Mouse (Mus musculus): ENCODE measurements around the gene Syngr3.

Syngr3 gene

DNA sequence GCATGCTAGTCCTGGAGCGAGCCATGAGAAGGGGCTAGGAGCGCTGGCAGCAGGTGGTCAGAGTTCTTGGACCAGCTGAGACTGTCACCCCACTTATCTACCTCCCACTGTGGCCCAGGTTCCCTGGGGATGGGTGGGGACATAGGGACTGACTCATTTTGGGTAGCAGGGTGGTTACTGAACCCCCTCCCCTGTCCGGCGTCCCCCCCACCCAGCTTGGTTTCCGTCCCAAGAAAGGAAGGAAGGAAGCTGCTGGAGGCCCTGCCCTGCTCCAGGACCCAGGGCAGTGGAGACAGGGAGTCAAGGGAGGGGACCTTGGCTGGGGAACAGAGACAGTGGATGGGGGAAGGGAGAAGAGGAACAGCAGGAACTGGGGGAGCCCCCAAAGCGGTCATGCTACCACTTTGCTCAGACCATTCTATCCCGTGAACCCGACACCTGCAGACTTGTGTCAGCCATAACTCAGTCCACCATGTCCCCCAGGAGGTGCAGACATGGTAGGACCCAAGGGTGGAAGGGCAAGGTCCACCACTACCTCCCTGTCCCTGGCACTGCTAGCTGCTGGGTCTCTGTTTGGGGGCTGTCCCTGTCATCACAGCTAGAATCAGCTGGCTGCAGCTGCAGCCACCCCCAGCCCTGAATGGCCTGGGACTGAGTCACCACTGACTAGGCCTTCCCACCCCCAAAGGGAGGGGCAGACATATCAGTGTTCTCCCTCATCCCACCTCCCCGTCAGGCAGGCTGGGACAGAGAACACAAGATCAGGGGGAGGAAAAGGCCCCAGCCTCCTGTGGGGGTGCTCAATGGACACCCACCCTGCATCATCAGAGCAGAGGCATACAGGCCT is 44.7 kb downstream of the Syngr3 start:
- DNase-seq (ENCODE audit: inconsistent ontology term): peak; percentile 65

DNA sequence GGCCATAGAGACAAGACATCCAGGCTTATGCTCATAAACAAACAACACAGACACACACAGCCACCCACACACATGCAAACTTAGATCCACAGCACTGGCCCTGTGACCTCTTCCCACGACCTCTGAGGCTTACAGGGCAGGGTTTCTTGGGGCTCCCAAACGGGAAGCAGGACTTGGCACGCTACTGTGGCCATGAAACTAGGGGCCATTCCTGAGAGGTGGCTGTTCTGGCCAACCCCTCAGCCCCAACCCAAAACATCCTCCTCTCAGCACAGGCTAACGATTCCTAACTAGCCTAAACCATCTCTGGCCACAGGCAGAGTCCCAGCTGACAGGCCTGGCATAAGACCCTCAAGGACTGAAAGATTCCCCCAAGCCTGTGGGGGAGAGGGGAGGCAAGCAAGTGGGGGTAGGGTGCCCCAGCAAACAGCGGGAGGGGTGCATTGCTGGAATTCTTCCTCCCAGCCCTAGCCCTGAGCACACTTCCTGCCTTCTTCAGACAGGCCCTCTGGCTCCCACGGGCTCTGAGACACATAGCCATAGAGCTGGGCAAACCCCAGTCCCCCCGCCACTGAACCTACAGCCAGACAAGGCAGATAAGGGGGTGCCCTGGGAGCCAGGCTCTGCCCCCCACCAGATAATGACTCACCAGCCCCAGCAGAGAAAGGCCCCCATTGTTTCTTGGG is 45.6 kb downstream of the Syngr3 start:
- DNase-seq (ENCODE audit: inconsistent ontology term): peak; percentile 76

DNA sequence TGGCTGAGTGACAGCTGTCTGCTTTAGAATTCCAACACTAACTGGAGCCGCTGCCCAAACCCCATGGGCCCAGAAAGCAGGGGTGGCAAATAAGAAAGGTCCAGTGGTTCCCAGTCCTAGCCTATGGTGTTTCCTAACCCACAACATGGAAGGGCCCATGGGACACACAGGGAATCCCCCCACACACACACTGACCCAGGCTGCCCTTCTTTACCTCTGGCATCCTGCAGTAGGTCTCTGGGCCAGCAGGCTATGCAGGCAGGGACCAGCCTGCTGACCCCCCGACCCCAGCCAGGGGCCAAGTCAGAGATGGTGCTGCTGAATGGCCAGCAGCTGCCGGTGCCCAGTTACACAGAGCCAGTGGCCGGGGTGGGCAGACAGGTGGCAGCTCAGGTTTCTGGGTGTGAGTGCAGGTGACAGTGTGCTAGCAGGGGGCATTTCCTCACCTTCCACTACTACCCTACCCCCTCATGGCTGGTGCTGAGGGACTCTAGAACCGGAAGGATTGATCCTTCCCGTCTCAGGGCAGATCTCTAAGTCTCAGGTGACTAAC is 46.9 kb downstream of the Syngr3 start:
- DNase-seq (ENCODE audit: inconsistent ontology term): no peak

DNA sequence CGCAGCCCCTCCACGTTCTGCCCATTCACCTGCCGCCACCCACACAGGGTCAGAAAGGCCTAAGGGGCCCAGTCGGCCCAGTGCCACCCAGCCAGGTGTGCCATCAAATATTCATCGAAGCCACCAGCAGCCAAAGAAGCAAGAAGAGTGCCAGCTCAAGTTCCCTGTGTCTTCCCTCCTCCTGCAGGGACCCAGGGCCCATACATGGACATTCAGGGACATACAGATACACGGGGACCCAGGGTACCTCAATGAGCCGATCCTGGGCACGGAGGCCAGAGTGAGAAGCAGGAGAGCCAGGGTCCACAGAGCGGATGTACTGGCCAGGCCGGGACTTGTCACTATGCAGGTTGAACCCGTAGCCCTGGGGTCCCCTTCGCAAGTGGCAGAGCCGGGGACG is 47.8 kb downstream of the Syngr3 start:
- no peak for DNase-seq (ENCODE audit: inconsistent ontology term)

DNA sequence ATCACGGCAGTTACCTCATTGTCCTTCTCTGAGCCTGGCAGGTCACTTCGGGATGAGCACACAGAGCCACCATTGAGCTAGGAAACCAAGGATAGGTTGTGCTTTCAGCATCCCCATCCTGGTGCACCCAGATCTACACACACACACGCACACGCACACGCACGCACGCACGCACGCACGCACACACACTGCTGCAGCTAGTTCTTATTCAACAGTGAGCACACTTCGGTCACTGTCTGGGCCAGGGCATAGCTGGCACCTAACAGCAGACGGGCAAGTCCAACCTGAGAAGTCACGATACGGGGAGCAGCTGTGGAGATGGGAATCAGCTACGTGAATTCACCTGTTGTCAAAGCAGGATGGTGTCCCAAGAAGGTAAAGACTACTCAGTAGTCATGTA is 49.2 kb downstream of the Syngr3 start:
- no peak for DNase-seq (ENCODE audit: inconsistent ontology term)

DNA sequence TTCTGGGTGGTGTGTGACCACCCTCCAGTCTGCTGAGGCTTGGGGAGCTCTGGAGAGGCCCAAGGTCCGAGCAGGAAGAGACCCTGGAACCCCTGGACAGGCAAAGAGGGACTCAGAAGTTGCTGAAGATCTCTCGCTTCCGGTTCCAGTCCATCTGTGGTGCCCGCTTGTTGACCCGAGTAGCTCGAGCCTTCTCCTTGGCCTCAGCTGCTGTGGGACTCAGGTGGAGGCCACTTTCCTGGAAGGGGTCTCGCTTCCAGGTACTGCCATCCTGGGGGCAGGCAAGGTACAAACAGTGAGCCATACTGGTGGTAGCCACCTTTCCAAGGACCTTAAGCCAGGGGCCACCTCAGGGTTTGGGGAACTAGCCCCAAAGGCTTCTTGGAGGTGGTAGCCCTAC is 49.6 kb downstream of the Syngr3 start:
- no peak for DNase-seq (ENCODE audit: inconsistent ontology term)

DNA sequence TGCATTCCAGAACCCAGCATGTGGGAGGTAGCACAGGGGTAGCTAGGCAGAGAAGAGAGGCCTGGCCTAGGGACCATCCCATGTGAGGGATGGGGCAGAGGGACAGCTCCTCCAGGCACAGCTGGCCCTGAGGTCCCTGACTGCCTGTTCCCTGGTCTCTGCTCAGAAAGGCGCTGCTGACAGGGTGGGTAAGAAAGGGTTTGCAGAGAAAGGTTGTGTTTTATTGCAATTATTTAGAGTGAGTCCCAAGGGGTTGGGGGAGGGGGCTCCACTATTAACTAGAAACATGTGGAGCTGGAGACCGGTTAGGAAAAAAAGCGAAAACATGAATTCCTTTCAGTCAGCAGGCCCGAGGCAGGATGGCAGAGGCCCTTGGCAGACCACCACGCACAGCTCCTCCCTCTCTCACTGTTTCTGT is 50.2 kb downstream of the Syngr3 start:
- DNase-seq (ENCODE audit: inconsistent ontology term): no peak

DNA sequence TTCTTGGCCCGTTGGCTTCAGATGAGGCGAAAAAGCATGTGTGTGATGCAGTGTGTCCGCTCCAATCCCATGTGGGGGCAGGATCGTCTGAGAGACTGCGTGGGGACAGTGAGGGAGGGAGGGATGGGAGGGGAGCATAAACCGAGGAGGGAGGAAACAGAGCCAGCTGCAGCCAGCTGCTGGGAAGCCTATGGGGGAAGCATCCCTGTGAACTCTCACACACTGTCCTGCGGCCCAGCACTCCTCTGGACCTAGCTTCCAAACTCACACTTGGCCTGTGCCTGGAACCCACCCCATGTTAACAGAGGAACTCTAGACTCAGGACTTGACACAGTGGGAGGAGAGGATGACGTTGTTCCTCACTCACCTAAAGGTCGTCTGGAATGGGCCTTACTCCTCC is 50.9 kb downstream of the Syngr3 start:
- DNase-seq (ENCODE audit: inconsistent ontology term): no peak

DNA sequence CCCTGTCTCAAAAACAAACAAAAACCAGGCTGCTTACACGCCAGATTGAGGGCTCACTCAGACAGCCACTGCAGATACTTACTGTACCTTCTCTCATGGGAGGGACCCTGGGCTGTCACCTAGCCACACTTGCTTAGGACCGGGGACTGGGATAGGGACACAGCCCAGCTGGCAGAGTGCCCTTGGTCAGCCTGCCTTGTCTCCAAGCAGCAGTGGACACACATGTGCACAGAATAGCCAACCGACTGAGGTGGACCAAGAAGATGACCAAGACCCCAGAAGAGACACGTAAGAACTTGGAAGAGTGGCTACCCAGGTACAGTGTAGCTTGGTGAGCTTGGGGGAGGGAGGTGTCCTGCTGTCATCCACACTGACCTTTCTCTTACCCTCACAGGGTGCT is 51.5 kb downstream of the Syngr3 start:
- DNase-seq (ENCODE audit: inconsistent ontology term): no peak

DNA sequence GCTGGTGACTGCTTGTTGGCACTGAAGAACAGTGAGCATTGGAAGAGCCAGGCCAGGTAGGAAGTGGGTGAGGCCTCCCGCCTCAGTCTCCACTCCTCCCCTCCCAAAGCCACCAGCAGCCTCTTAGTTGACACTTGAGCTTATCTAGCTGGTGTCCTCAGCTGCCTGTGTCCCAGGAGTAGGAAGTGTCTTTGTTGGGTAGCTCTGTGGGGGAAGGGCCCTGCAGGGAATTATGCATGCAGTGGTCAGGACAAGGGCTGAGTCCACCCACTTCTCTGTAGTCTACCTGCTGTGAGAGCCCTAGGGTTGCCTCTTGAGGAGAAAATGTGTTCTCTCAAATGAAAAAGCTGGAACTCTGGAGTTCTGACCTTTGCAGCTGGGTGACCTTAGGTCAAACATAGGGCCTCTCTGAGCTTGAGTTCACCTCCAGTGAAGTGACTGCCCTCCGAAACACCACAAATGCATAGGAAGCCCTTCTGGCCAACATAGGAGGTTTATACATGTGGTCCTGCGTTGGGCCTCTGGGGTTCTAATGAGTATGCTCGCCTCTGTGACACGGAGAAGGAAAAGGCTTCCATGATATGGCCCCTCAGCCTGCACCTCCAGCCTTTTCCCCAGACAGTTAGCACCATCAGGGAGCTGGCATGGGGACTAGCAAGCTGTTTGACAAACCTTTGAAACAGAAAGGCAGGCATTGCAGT is 52.8 kb downstream of the Syngr3 start:
- no peak for DNase-seq (ENCODE audit: inconsistent ontology term)

DNA sequence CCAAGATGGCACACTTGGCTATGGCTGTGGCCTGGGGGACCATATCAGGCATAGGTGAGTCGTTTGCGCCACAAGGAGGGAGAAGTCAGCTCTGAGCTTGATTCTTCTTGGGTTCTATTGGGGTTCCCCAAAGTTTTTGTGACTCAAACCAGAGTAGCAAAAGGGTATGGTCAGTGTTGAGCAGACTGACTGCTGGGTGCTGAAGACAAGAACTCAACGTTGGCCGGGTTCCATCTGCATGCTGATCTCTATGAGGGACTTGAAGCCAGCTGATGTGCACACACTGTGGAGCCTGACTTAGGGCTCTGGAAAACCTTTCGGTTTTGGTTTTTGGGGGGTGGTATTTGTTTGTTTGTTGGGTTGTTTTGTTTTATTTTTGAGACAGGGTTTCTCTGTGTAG is 54.1 kb downstream of the Syngr3 start:
- no peak for DNase-seq (ENCODE audit: inconsistent ontology term)

Data from Muller cell, postnatal 12 days (primary cell).